Mouse (Mus musculus) ES-E14 (cell line): ENCODE measurements around the gene Pm20d2.

Experiments used
- CHD2 ChIP-seq: IDR thresholded peaks from 2 replicates; pipeline ENCODE4 v1.6.1; 2014; ENCODE audit warnings: mild to moderate bottlenecking, low read depth, low read length, inconsistent platforms
- HCFC1 ChIP-seq: IDR thresholded peaks from 2 replicates; pipeline ENCODE4 v1.6.1; 2012; ENCODE audit warnings: low read length, inconsistent platforms, borderline replicate concordance; ENCODE audit not compliant: insufficient read depth
- MAFK ChIP-seq: IDR thresholded peaks from 2 replicates; pipeline ENCODE4 v1.6.1; 2014; ENCODE audit warnings: mild to moderate bottlenecking, low read depth, low read length, inconsistent platforms; ENCODE audit not compliant: insufficient read depth
- ZC3H11A ChIP-seq: IDR thresholded peaks from 2 replicates; pipeline ENCODE4 v1.6.1; 2012; ENCODE audit warnings: low read depth, mild to moderate bottlenecking, inconsistent platforms, low read length, borderline replicate concordance
- ZNF384 ChIP-seq: IDR thresholded peaks from 2 replicates; pipeline ENCODE4 v1.6.1; 2012; ENCODE audit warnings: low read depth, low read length, inconsistent platforms

- TF ChIP-seq CHD2 = no peak
- no peak; the same call in 1 of the 2 replicates for TF ChIP-seq HCFC1
- no peak for TF ChIP-seq MAFK
- TF ChIP-seq ZC3H11A = no peak
- TF ChIP-seq ZNF384 = no peak
Observed at GRCm38 (mm10) chr4:33188781-33189734, 479 bp downstream of the Pm20d2 start.
